Mouse (Mus musculus) gastrocnemius, postnatal 4 days (tissue): ENCODE results near the gene Fgfr2. TPM values are rescaled to one million over a fixed set of nuclear protein-coding genes. Genes with fewer than 3 reads are reported as not detected.

Source experiments
- DNase-seq, 2 experiments: peaks; one replicate each; pipeline ENCODE4 v3.0.0; 2021 to 2022; ENCODE audit warnings: low spot score in 2 of 2, mixed read lengths in 2 of 2
- total RNA-seq, 2 experiments: library from RNA; stranded (reverse); gene quantifications; 2 replicates each; pipeline ENCODE4 v1.2.3; 2021

Gene Fgfr2
- total RNA-seq, 2 experiments from 2014 or later, result 6.5 to 8.0 TPM

DNA sequence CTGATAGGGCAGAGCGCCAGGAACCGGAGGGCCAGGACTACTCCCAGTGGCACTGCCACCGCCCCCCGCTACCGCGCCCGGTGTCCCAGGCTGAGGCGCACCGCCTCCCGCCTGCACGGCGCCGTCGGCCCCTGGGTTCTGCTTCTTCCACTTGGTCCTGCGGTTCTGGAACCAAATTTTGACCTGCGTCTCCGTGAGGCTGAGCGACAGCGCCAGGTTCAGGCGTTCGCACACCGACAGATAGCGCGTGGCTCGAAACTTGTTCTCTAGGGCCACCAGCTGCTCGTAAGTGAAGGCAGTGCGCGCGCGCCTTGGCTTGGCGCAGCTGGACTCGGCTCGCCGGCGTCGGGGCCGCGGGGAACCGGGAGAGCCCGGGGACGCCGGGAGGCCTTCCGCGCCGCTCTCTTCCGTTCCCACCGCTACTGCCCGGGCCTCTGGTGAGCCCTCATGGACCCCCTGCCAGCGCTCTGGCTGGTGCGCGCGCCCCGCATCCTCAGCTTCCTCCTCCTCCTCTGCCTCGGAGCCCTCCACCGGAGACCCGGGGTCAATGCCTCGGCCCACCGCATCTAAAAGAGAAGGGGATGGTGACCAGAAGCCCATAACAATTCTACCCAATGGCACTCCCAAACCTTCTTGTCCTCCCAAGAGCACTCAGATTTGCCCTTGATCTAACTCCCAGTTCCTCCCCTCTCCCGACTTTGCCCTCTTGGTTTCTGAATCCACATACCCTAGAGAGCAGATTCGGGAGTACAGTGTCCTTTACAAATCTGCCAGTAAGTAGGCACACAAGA lies 525.7 kb downstream of the Fgfr2 start:
- DNase-seq, result no peak

DNA sequence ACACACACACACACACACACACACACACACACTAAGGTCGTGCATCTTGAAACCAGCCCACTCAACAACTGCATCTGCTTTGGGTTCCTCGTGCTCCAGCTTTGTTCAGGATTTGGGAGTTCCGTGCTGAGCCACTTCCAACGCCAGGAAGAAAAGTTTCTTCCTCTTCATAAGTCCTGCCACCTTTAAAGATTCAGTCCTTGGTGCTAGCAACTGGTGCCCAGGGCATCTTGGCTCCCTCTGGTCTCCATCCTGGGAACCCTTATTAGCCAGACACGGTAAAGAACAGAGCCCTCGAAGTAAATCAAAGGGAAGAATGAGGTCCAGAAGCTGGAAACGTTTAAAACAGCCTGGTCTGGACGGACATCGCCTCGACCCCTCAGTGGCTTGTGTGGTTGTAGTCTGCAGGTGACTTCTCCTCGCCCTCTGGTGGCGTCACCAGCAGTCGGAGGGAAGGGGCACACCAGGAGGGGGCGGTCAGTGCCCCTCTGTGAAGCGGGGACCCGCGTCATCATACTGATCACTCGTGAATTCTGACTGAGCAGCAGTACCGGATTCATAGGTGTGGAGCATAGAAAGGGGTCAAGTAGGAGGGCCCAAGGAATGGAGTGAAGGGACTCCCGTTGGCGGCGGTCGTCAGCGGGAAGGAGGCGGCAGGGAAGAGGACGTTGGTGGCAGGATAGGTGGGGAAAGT lies 526.4 kb downstream of the Fgfr2 start:
- DNase-seq, result no peak

DNA sequence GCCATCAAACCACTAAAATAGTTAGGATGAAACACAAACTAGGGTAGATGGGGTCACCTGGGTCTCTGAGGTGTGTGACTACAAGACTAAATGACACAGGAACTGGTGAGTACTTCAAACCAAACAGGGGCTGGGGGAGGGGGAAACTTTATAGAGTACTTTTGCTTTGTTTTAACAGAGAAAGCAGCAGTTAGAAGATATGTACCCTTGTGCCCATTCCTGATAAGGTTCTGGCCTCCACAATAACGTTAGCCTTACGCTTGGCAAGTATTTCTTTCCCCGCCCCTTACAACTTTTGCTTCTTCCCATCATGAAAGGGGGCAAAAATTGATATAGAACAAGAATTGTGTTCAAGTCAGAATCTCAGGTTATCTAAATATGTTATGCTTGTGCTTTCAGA lies 527.4 kb downstream of the Fgfr2 start:
- DNase-seq, result no peak

DNA sequence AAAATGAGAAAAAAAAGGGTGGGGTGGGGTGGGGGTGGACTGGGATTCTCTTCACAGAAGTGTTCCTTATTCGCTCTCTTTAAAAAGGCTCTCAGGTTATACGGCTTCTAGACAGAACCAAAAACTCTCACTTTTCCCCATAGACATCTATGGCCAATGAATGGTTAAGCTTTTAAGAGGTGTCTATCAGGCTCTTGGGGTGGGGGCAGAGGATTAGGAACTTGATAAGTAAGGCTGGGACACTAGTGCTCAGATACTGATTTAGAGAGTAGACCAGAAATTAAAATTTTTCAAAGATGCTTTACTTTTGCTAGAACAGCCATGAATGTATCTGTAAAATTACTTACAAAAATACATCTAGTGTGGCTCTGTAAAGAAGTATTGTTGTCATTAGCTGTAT lies 528.8 kb downstream of the Fgfr2 start:
- DNase-seq, result no peak

DNA sequence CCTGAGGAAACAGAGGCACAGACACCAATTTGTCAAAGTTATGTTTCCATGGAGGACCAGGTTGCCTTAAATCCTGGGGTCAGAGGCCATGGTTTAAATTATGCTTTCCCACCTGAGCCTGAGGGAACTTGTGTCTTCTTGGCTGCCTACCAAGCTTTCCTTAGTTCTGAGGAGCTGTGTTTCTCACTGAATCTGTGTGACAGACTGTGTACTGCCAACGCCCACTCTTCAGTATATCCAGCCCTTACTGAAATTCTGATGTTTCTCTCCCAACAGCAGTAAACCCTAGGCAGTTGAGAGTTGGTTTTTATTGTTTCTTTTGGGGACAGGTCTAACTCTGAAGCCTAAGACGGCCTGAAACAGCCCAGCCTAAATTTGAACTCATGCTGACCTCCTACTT lies 529.4 kb downstream of the Fgfr2 start:
- no peak for DNase-seq

DNA sequence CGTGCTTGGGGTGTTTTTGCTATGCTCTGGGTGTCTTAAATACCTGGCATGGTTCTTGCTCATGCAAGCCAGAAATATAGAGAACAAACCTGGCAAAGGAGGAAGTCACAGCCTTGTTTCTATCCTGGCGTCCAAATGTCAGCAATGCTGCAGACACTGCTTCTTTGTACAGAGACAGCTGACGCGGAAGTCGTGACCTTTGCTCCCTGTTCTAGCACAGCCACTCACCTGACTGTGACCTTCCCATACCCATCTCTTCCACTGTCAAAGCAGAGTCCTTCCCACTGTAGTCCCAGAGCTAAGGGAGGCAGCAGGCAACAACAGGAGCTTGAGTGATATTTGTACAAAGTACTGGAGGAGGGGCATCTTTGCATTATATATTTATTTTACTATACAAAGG lies 533.5 kb downstream of the Fgfr2 start:
- no peak for DNase-seq

DNA sequence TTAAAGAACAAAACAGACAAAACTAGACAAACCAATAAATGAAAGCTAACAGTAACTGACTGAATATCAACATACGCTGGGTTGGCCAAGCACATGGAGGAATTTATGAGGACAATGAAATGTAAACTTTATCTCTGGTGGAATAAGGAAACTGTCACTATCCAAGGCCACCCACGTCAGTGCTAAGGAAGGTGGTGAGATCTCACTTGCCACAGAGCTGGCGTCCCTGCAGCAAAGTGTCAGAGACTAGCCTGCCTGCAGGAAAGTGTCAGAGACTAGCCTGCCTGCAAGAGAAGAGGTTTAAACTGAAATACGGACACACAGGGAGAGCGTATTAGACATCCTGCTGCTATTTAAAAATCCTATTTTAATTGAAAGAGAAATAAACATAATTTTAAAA lies 536.0 kb downstream of the Fgfr2 start:
- DNase-seq, result no peak

DNA sequence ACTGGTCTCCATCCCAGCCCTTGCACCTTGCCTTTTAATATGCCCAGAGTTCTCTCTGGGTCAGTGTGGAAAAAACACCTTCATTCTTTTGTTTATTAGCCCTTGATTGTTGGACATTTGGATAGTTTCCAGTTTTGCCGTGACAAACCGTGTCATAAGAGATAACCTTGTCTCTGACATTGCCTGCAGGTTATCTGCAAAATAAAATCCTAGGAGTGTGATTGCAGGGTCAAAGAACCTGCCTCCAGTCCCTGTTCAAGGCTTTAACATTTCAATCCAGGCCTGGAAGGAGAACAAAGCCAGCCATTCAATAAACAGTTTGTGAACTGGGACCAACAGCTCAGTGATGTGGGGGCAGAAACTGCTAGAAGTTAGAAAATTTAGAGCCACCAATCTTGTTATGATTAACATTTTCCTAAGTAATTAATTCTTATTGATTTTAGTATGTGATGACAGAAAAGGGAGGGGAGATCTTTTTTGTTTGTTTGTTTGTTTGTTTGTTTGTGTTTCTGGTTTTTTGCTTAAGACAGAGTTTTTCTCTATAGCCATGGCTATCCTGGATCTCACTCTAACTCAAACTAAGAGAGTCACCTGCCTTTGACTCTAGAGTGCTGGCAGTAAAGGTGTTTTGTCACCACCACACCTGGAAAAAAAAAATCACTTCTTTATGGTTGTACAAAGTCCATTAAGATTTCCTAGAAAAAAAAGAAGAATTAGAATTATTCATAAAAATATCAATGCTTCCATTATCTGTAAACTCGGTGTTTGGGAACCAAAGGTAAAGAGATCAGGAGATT lies 537.3 kb downstream of the Fgfr2 start:
- no peak for DNase-seq

DNA sequence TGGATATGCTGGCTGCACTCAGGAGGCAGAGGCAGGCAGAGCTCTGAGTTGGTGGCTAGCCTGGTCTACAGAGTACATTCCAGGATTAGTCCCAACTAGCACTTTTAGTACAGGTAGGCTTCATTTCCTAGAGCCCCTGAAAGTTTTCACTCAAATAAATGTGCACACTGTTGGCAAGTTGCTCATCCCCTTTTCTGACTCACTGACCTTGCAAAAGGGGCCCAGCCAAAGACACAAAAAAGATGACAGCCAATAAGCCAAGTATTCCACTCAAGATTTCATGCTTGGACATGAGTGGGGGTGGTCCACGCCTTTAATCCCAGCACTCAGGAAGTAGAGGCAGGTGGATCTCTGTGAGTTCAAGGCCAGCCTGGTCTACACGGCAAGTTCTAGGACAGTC lies 541.7 kb downstream of the Fgfr2 start:
- no peak for DNase-seq

DNA sequence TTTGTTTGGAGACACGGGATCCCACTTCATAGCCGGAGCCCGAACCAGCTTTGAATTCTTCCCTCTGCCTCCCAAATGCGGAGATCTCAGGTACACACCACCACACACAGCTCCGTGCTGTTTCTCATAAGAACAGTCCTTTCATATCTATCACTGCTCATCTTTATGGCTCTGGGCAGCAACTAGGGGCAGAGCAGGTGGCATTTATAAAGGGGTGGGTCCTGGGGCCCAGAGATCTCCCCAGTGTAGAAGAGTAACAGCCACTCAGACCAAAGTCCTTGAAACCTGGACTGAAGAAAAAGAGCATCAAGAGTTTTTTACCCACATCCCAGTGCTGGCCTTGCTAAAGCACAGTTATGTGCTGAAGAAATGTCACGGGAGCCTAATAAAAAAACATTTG lies 542.6 kb downstream of the Fgfr2 start:
- no peak for DNase-seq

DNA sequence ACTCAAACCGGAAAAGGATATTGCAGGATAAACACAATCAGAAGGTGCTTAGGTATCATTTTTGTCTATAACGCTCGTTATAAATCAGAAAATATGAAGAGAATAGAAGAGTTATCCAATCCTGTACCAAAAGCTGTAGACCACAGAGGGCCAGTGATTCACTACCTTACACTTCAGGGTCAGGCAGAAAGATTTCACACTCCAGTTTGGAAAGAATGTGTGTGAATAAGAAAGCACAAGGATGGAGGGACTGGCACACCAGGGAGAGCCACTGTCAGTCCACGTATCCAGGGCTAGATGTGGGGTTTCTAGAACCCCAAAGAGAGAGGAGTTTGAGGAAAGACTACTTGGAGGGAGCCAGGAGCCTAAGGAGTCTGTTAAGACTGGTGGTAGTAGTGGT lies 546.3 kb downstream of the Fgfr2 start:
- no peak for DNase-seq

DNA sequence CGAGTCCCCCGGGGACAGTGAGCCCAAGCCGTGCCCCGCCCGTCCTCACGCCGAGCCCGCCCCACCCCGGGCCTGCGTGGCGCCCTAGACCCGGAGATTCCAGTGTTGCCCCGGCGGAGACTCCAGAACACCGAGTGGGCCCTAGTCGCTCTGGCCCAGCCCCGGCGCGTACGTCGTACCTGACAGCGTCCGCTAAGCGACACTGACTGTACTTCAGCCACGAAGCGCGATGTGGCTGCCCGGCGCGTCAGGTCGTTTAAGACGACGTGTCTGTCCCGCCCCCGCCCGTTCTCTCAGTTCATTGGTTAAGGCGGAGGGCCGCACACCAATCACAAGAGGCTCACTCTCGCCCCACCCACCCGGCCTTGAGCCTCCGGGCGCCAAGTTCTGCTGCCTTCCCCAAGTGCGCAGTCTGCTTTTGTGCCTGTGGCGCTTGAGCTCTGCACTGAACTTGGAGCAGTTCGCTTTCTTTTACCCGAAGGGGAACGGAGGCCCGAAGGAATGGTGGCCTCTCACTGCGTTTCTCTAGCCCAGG lies 547.0 kb downstream of the Fgfr2 start, which contains the start of gene Oat:
Gene Oat, minus strand, starts transcription at position 283 of the 535 bp plus-strand sequence.
- peak; percentile 86 to 95 for DNase-seq

DNA sequence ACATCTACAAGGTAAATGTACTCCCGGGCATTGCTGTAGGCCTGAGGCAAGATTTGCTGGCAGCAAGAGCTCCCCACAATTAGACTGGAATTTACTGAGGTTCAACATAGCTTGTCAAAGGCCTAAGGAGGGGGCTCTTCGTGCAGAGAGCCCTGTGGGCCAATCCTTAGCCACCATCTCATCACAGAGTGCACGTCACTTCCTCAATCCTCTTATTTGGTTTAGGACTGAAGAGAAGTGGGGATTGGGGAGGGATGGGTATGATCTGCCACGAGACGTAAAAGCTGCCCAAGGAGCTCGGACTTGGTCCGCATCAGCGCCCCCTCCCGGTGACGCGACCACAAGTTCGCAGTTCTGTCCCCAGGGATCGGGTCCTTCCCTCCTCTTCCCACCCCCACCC lies 547.5 kb downstream of the Fgfr2 start:
- DNase-seq, result peak; percentile 70 to 86

DNA sequence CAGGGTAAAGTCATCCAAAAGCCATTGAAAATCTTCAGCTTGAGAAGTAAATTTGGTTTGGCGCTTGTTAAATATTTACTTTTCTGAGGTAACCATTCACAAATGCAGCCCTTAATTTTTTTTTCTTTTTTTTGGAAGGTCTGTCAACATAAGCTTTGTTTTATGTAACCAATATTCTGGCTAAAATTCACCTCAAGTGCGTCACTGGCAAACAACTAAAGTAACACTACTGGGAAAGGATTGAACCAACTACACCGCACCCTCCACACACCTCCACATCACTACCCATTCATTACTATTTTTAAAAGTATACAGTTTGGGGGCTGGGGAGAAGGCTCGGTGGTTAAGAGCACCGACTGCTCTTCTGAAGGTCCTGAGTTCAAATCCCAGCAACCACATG lies 548.5 kb downstream of the Fgfr2 start:
- no peak for DNase-seq

DNA sequence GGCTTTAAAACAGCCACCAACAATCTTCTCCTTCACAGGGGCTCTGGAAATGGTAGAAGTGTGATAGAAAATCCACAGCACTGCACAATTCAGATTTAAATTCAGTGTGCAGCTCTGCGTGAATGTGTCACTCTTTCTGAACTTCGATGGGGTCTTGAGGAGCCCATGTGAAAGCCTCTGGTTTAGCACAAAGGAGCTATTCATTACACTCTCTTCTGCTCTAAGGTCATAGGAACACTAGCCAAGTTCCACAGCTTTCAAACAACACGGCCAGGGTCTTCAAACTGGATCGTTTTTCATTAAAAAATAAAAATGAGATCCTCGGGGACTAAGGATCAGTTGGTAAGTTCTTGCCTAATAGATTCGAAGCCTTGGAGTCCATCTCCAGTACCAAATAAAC lies 549.9 kb downstream of the Fgfr2 start:
- no peak for DNase-seq

DNA sequence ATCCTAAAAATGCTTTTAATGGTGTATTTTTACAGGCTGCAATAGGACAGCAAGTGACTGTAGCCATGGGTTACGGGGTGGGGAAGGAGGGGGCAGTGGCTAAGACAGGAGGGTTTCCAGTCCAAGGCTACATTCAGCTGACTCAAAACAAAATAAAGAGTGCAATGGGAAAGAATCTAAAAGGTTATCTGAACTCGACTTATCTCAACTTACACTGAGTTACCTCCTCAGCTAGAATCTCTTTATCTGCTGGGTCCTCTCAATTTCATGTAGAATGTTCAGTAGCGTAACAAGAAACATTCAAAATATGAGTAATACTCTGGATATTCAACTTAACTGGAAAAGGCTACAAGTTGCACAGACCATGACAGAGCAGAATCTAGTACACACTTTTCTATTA lies 550.4 kb downstream of the Fgfr2 start:
- no peak for DNase-seq

DNA sequence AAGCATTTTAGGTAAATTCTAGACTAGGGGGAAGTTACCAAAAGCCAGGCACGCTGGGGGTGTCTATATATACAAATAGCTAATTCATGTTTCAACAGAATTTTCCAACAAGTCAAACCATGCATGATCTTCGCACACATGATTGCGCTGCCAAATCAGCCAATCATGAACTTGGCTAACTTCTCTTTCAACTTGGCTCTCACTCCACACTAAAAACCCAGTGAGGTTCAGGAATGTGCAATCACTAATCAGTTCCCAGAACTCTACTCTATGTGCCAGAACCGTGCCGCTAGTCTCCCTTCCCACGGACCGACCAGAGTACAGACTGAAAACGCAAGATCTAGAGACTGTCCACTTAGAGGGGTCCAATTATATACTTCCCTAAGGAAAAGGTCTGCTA lies 551.7 kb downstream of the Fgfr2 start:
- DNase-seq, result peak in 1 of 2 experiments; percentile 19

DNA sequence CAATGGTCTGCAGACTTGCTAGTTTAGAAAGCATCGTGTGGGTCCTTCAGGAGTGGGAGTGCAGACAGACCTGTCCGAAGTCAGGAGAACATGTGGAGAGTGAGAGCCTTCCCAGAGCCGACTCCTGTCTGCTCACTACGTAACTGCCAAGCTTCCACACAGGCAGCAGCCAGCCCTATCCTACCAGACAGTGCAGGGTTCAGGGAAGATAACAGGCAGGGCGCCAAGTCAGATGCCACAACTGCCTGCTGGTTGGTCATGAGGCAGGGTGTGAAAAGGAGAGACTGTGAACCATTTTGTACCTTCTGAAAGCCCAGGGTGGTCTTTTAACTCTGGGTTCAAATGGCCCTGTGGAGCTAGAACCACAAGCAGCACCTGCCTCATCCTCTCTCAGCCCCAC lies 553.1 kb downstream of the Fgfr2 start:
- no peak for DNase-seq

DNA sequence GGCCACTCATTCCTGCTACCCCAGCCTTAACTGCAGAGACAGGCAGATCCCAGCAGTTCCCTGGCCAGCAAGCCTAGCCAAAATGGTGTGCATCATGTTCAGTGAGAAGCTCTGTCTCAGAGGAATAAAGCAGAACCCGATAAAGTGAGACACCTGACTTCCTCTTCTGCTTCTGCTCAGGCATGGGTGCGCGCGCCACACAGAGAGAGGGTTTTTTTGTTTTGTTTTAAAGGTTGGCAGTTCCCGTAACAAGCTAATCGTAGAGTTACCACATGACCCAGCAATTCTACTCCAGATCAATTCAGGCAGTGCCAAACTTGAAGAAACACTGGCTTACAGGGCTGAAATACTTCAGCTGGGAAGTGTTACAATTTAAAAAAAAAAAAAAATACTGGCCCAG lies 554.3 kb downstream of the Fgfr2 start:
- no peak for DNase-seq

DNA sequence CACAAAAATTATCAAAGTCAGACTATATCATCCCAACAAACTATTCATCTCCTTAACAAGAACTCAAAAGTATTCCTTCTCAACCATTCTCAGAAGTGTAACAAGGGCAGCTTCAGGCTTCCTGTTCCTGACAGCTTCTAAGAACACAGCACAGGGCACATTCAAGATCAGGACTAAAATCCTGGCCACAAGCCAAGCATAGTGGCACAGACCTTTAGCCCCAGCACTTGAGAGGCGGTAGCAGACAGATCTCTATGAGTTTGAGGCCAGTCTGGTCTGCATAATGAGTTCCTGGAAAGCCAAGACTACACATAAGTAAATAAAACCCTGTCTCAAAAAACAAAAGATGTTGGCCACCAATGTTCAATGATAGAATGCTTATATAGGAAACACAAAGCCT lies 557.3 kb downstream of the Fgfr2 start:
- DNase-seq, result no peak

DNA sequence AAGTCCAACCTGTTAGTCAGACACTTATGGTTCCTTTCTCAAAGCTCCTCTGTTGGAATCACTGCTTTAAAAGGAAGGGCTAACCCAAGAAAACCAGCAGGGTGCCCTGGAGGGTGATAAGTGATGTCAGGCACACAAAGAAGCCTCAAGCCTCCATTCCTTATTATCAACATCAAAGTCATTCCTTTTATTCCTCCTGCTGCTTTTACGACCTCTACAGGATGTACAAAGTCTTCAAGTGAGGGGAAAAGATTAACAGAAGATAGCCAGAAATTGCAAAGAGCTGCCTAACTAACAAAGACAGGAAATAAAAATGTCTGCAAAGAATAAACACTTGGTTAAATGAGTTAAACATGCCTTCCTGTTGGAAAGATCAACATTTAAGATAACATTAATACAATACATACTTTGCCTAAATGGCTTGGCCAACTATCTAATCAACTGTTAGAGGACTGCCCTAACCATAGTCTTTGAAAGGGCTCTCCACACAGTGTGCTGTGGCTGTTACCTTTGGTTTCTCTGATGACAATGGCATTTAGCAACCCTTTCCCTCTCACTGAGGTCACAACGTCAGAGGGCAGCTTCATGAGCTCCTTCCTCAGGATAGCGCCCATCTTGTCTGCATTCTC lies 563.9 kb downstream of the Fgfr2 start:
- no peak for DNase-seq
